Mouse (Mus musculus) skeletal muscle tissue, postnatal 0 days (tissue): ENCODE measurements around the gene Exd2. TPM values are rescaled to one million over a fixed set of nuclear protein-coding genes. Genes with fewer than 3 reads are reported as not detected.

ENCODE experiments used
- polyA plus RNA-seq: library from polyadenylated mRNA; unstranded; fragments of >200 nt; fragmentation: Nextera tagmentation; extraction: Ambion mirVana; gene quantifications from 2 replicates; pipeline ENCODE4 v1.2.1, GENCODE M21; 2015

Exd2 gene
- 17.0 and 21.1 TPM in 2 replicates for polyA plus RNA-seq

DNA sequence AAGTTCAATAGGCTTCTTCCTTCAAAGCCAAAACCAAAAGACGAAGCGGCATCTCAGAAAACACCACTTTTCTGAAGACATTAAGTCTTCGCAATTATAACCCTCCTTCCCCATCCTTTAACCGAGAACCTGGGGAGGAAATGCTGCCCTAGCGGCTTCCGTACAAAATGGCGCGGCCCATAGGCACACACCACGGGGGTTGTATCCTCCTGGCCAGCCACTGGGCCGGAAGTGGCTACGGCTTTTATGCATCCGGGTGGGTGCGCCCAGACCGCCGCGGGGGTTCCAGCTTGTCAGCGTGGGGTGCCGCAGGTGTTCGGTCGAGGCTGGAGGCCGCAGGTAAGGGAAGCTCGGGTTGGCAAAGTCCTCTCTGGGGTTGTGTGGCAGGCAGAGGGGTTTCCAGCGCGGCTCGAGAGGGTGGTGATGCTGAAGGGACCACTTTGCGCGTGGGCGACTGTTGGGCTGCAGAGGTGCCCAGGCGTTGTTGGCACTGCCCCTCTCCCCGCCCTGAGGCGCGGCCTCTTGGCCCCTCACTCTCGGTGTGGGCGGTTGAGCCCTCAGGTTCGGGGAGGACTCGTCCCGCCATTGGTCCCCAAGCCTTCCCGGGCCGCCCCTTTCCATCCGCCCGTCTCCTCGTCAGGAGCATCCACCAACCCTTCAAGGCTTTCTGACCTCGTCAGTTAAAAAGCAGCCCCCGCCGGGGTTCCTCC, at the start of gene Exd2:
Gene Exd2, plus strand, starts transcription at position 154 of the 710 bp plus-strand sequence.

DNA sequence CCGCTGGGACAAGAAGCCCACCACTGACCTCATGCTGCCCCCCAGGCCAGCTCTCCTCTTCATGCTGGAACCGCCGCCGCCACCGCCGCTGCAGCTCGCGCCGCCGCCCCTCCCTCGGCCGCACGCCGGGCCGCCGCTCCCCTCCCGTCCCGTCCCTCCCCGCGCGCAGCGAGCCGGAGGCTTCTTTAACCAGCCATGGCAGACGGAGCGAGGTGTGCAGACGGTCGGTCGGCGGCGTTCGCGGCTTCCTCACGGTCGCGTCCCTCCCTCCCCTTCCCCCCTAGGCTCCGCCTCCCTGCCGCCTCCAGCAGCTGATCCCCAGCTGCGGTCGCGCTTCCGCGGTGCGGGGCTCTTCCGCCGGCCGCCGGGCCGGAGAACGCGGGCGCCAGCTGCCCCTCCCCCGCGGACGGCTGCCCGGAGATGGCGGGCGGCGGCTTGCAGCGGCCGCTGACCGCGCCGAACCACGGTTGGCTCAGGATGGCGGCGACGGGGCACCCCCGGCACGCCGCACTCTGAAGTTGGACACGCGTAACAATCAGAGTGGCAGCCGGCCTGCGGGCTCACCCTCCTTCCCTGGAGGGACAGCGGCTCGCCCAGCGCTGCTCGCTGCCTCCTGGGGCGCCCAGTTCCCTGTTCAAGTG, 26.4 kb upstream of the Exd2 start, which contains the start of gene Dcaf5:
Gene Dcaf5, minus strand, starts transcription at position 266 of the 641 bp plus-strand sequence.

DNA sequence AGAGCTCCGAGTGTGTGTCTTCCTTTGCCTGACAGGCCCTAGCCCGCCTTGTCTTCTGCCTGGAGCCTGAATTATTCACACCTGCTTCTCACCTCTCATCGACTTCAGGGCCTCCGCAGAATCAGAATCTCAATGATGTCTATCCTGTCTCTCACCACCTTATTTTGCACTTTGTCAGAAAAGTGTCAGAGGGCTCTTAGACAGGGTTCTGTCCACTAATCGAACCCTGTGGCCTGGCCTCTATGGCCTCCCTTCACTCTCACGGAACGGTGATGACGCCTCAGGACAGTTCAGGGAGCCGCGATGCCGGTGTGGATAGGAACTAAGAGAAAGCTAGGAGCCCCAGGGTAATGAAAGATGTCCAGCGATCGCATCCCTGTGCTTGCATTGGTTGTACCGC, 55.1 kb downstream of the Exd2 start, which contains the start of gene Galnt16:
Gene Galnt16, plus strand, starts transcription at position 301 of the 400 bp plus-strand sequence.

Other genes with a start within 250 kb of the Exd2 start
- gene Actn1, start 202.7 kb upstream of the Exd2 start, polyA plus RNA-seq: 6.6 and 8.9 TPM in 2 replicates
- gene Dcaf5, start 26.5 kb upstream of the Exd2 start, polyA plus RNA-seq: 7.7 and 8.0 TPM in 2 replicates
- 16.3 and 21.6 TPM in 2 replicates for gene Galnt16, start 55.2 kb downstream of the Exd2 start, polyA plus RNA-seq
- 7.7 and 8.7 TPM in 2 replicates for gene Slc39a9, start 180.8 kb downstream of the Exd2 start, polyA plus RNA-seq
- gene Erh, start 181.2 kb downstream of the Exd2 start, polyA plus RNA-seq: 74.0 and 80.7 TPM in 2 replicates
- gene Plekhd1, start 229.5 kb downstream of the Exd2 start, polyA plus RNA-seq: 0.08 and 0.19 TPM in 2 replicates